Mouse (Mus musculus) CH12.LX (cell line): ENCODE results near the gene March9. TPM values are rescaled to one million over a fixed set of nuclear protein-coding genes. Genes with fewer than 3 reads are reported as not detected.

ENCODE experiments used
- DNase-seq: peaks from one replicate; pipeline ENCODE4 v3.0.0-alpha.2; 2013; ENCODE audit errors: extremely low read depth
- H3K27ac ChIP-seq: 2 replicates; pipeline ENCODE4 v1.5.1; 2012; ENCODE audit warnings: low read depth, mild to moderate bottlenecking, control low read depth, moderate library complexity; ENCODE audit not compliant: insufficient read depth
- H3K27me3 ChIP-seq: replicated peaks from 2 replicates; pipeline ENCODE3; 2012; ENCODE audit warnings: inconsistent platforms
- H3K36me3 ChIP-seq, 2 experiments: replicated peaks in 1 of 2; 2 replicates each; pipeline versions ENCODE3 to v1.6.1; 2012; ENCODE audit warnings: inconsistent platforms in 1 of 2, low read length in 1 of 2, mild to moderate bottlenecking in 1 of 2, mixed read lengths in 1 of 2, moderate library complexity in 1 of 2; ENCODE audit not compliant: control insufficient read depth in 1 of 2, insufficient read depth in 1 of 2
- H3K4me1 ChIP-seq, 2 experiments: 2 replicates each; pipeline ENCODE4 v1.6.1; 2012; ENCODE audit warnings: inconsistent platforms in 1 of 2, moderate library complexity in 1 of 2; ENCODE audit not compliant: insufficient read depth in 2 of 2, control insufficient read depth in 1 of 2
- H3K4me2 ChIP-seq: 2 replicates; pipeline ENCODE4 v1.6.1; 2012; ENCODE audit warnings: low read depth, mild to moderate bottlenecking, control low read depth; ENCODE audit not compliant: poor library complexity, insufficient read depth, severe bottlenecking
- H3K4me3 ChIP-seq, 3 experiments: fragments of 150-350 bp in 1 of 3; sonication (generic) in 1 of 3; replicated peaks in 1 of 3; 2 replicates each; pipeline versions ENCODE3 to v1.5.1; 2011 to 2012; ENCODE audit warnings: low read depth in 2 of 3, low read length in 2 of 3, mild to moderate bottlenecking in 2 of 3, moderate library complexity in 2 of 3, control low read depth in 1 of 3, improper control_type of control experiment in 1 of 3, inconsistent platforms in 1 of 3, mixed read lengths in 1 of 3; ENCODE audit not compliant: poor library complexity in 1 of 3
- H3K79me2 ChIP-seq: replicated peaks from 2 replicates; pipeline ENCODE4 v1.6.1; 2012; ENCODE audit warnings: mild to moderate bottlenecking, moderate library complexity; ENCODE audit not compliant: control insufficient read depth, poor library complexity, insufficient read depth, severe bottlenecking; ENCODE audit errors: extremely low read depth
- H3K9ac ChIP-seq: 2 replicates; pipeline ENCODE4 v1.6.1; 2012; ENCODE audit warnings: low read depth, mild to moderate bottlenecking, control low read depth, moderate library complexity; ENCODE audit not compliant: insufficient read depth
- H3K9me3 ChIP-seq: replicated peaks from 2 replicates; pipeline ENCODE3; 2012; ENCODE audit warnings: low read length, inconsistent platforms, mixed read lengths
- BHLHE40 ChIP-seq: IDR thresholded peaks from 2 replicates; pipeline ENCODE4 v1.6.1; 2011; ENCODE audit warnings: mild to moderate bottlenecking, low read depth, low read length, improper control_type of control experiment
- CHD1 ChIP-seq: IDR thresholded peaks from 2 replicates; pipeline ENCODE4 v1.6.1; 2012; ENCODE audit warnings: low read depth, low read length, improper control_type of control experiment, inconsistent platforms
- ELF1 ChIP-seq: IDR thresholded peaks from 2 replicates; pipeline ENCODE4 v1.6.1; 2014; ENCODE audit warnings: low read depth, mild to moderate bottlenecking, inconsistent platforms, low read length, improper control_type of control experiment
- ETS1 ChIP-seq: conservative IDR thresholded peaks from 2 replicates; pipeline ENCODE4 v1.6.1; 2012; ENCODE audit warnings: low read depth, mild to moderate bottlenecking, inconsistent platforms, low read length, improper control_type of control experiment, moderate library complexity
- IRF4 ChIP-seq: IDR thresholded peaks from 2 replicates; pipeline ENCODE4 v1.6.1; 2014; ENCODE audit warnings: low read depth, mild to moderate bottlenecking, inconsistent platforms, low read length, improper control_type of control experiment
- JUN ChIP-seq: IDR thresholded peaks from 2 replicates; pipeline ENCODE4 v1.6.1; 2011; ENCODE audit warnings: low read depth, mild to moderate bottlenecking, low read length, improper control_type of control experiment, moderate library complexity; ENCODE audit not compliant: insufficient read depth
- JUND ChIP-seq: conservative IDR thresholded peaks from 2 replicates; pipeline ENCODE4 v1.6.1; 2011; ENCODE audit warnings: low read depth, low read length, improper control_type of control experiment
- KAT2A ChIP-seq: IDR thresholded peaks from 2 replicates; pipeline ENCODE4 v1.6.1; 2012; ENCODE audit warnings: low read length, improper control_type of control experiment, inconsistent platforms; ENCODE audit not compliant: insufficient replicate concordance
- MAX ChIP-seq: IDR thresholded peaks from 2 replicates; pipeline ENCODE4 v1.6.1; 2011; ENCODE audit warnings: low read length, improper control_type of control experiment
- MAZ ChIP-seq: IDR thresholded peaks from 2 replicates; pipeline ENCODE4 v1.6.1; 2012; ENCODE audit warnings: low read depth, mild to moderate bottlenecking, inconsistent platforms, low read length, improper control_type of control experiment, moderate library complexity
- MEF2A ChIP-seq: IDR thresholded peaks from 2 replicates; pipeline ENCODE4 v1.6.1; 2014; ENCODE audit warnings: low read depth, mild to moderate bottlenecking, inconsistent platforms, low read length, improper control_type of control experiment, borderline replicate concordance
- MYC ChIP-seq: IDR thresholded peaks from 2 replicates; pipeline ENCODE4 v1.6.1; 2011; ENCODE audit warnings: low read depth, mild to moderate bottlenecking, improper control_type of control experiment, low read length
- NELFE ChIP-seq: IDR thresholded peaks from 2 replicates; pipeline ENCODE4 v1.6.1; 2011; ENCODE audit warnings: low read depth, low read length, improper control_type of control experiment
- PAX5 ChIP-seq: IDR thresholded peaks from 2 replicates; pipeline ENCODE4 v1.6.1; 2012; ENCODE audit warnings: low read length, inconsistent platforms, mixed read lengths
- SIN3A ChIP-seq: IDR thresholded peaks from 2 replicates; pipeline ENCODE4 v1.6.1; 2012; ENCODE audit warnings: low read length, improper control_type of control experiment, inconsistent platforms
- SMC3 ChIP-seq: IDR thresholded peaks from 2 replicates; pipeline ENCODE4 v1.6.1; 2011; ENCODE audit warnings: low read depth, low read length, improper control_type of control experiment
- TCF12 ChIP-seq: IDR thresholded peaks from 2 replicates; pipeline ENCODE4 v1.6.1; 2014; ENCODE audit warnings: low read depth, mild to moderate bottlenecking, inconsistent platforms, low read length, improper control_type of control experiment
- USF1 ChIP-seq: IDR thresholded peaks from 2 replicates; pipeline ENCODE4 v1.6.1; 2014; ENCODE audit warnings: low read depth, mild to moderate bottlenecking, inconsistent platforms, low read length, improper control_type of control experiment
- ZKSCAN1 ChIP-seq: IDR thresholded peaks from 2 replicates; pipeline ENCODE4 v1.6.1; 2012; ENCODE audit warnings: low read depth, inconsistent platforms, low read length, improper control_type of control experiment, borderline replicate concordance
- dilution Hi-C: fragments of 300-500 bp; cut with MboI; formaldehyde crosslinking; loops from 2 replicates; pipeline ENCODE4 v1.14.3; 2020; ENCODE audit warnings: low sequenced_read_pairs; ENCODE audit not compliant: extremely low pct_unique_long_range_greater_than_20kb, extremely low pct_ligation_motif_present
- in situ Hi-C: fragments of 300-500 bp; cut with MboI; formaldehyde crosslinking; loops from 3 replicates; pipeline ENCODE4 v1.14.3; 2019; ENCODE audit warnings: low sequenced_read_pairs, low pct_ligation_motif_present, low pct_unique_long_range_greater_than_20kb, mixed read lengths
- polyA plus RNA-seq: library from polyadenylated mRNA; unstranded; fragments of >175 nt; gene quantifications from 2 replicates; pipeline ENCODE4 v1.2.1, GENCODE M21; 2012; ENCODE audit warnings: low read depth; ENCODE audit not compliant: insufficient read length
- total RNA-seq, 2 experiments: library from RNA; depleted of rRNA; stranded (reverse); fragments of 300-350 nt in 1 of 2; fragments of >200 nt in 1 of 2; gene quantifications; 2 replicates each; pipeline ENCODE4 v1.2.3; 2012 to 2014

Gene March9
- total and polyA plus RNA-seq, 3 experiments, result 0.68 to 3.4 (median 1.0) TPM

- peaks cover 9% of the 10 kb centered on the region for H3K79me2 ChIP-seq
- TF ChIP-seq SIN3A (no peak), KAT2A (no peak), MYC (no peak), ZKSCAN1 (no peak), ETS1 (no peak), CHD1 (no peak), ELF1 (no peak), MEF2A (no peak), USF1 (no peak), NELFE (no peak), SMC3 (no peak), TCF12 (no peak), BHLHE40 (no peak), PAX5 (no peak), MAZ (no peak), MAX (no peak), JUN (no peak), JUND (no peak), IRF4 (no peak)
- no peaks in the 10 kb centered on the region for H3K9me3 ChIP-seq
- dilution Hi-C loops (no loop called here), in situ Hi-C loops (no loop called here)
- H3K4me3 ChIP-seq, result no peak overlapping the region
- no peak overlapping the region for H3K4me2 ChIP-seq
- no peak overlapping the region for H3K27ac ChIP-seq
- DNase-seq, result no peak
- peaks cover 45 to 82% of the 10 kb centered on the region in 2 experiments for H3K36me3 ChIP-seq
- H3K4me1 ChIP-seq, result peaks cover 2 to 18% of the 10 kb centered on the region in 2 experiments; a peak in 3 of 4 replicates
- no peak overlapping the region for H3K9ac ChIP-seq
- H3K27me3 ChIP-seq, result no peaks in the 10 kb centered on the region
Measured at GRCm38 (mm10) chr10:127080901-127081780, 21.2 kb upstream of the March9 start.
